Mouse (Mus musculus) lung, postnatal 10 days (tissue): Measurements from ENCODE around the gene Junb.
A peak's percentile ranks its signal among the peaks of the same experiment; 100 is the strongest.

Experiments used
- DNase-seq: peaks from one replicate; pipeline ENCODE4 v3.0.0; 2021

The Junb gene

GRCm38 (mm10) chr8:84978248-84978940, at the start of gene Junb:
TSS of gene Junb (minus strand) at chr8:84978718.
- peak; percentile 98 for DNase-seq

- no peak for DNase-seq
Measured at GRCm38 (mm10) chr8:85027922-85028321, 49.4 kb upstream of the Junb start.

GRCm38 (mm10) chr8:85027516-85027855, 49.0 kb upstream of the Junb start:
- peak; percentile 27 for DNase-seq

GRCm38 (mm10) chr8:85026670-85027515, 48.4 kb upstream of the Junb start, which contains the start of gene Trir:
TSS of gene Trir (plus strand) at chr8:85026823.
- DNase-seq: peak; percentile 99

- peak; percentile 89 for DNase-seq
Measured at GRCm38 (mm10) chr8:85025098-85025932, 46.8 kb upstream of the Junb start, which contains the start of gene Asna1. TSS of gene Asna1 (minus strand) at chr8:85025281.

GRCm38 (mm10) chr8:85023846-85024245, 45.3 kb upstream of the Junb start:
- no peak for DNase-seq

GRCm38 (mm10) chr8:85021514-85022055, 43.1 kb upstream of the Junb start:
- DNase-seq: no peak

GRCm38 (mm10) chr8:85017209-85017608, 38.7 kb upstream of the Junb start:
- no peak for DNase-seq

- no peak for DNase-seq
Measured at GRCm38 (mm10) chr8:85016724-85017123, 38.2 kb upstream of the Junb start.

GRCm38 (mm10) chr8:85014431-85014830, 35.9 kb upstream of the Junb start, which contains the start of gene Best2:
TSS of gene Best2 (minus strand) at chr8:85014531.
- no peak for DNase-seq

GRCm38 (mm10) chr8:85013230-85013840, 34.8 kb upstream of the Junb start:
- DNase-seq: peak; percentile 83

GRCm38 (mm10) chr8:85011242-85011641, 32.7 kb upstream of the Junb start:
- no peak for DNase-seq

GRCm38 (mm10) chr8:85007686-85008085, 29.2 kb upstream of the Junb start:
- peak; percentile 74 for DNase-seq

- DNase-seq: peak; percentile 93
Measured at GRCm38 (mm10) chr8:84997649-84998295, 19.3 kb upstream of the Junb start.

- no peak for DNase-seq
Measured at GRCm38 (mm10) chr8:84996978-84997377, 18.5 kb upstream of the Junb start.

- DNase-seq: no peak
Measured at GRCm38 (mm10) chr8:84995680-84996079, 17.2 kb upstream of the Junb start.

GRCm38 (mm10) chr8:84994375-84994774, 15.9 kb upstream of the Junb start:
- DNase-seq: no peak

- DNase-seq: peak; percentile 86
Measured at GRCm38 (mm10) chr8:84990836-84991235, 12.3 kb upstream of the Junb start.

- peak; percentile 99 for DNase-seq
Measured at GRCm38 (mm10) chr8:84990349-84990748, 11.8 kb upstream of the Junb start, which contains the start of gene Hook2. TSS of gene Hook2 (plus strand) at chr8:84990603.

GRCm38 (mm10) chr8:84989810-84990209, 11.3 kb upstream of the Junb start:
- DNase-seq: peak; percentile 97

- DNase-seq: peak; percentile 71
Measured at GRCm38 (mm10) chr8:84989311-84989731, 10.8 kb upstream of the Junb start.

GRCm38 (mm10) chr8:84987903-84988302, 9.4 kb upstream of the Junb start:
- DNase-seq: no peak
